Comparison of ENCODE assay signal across 9 mouse cellular contexts in the genomic region with DNA sequence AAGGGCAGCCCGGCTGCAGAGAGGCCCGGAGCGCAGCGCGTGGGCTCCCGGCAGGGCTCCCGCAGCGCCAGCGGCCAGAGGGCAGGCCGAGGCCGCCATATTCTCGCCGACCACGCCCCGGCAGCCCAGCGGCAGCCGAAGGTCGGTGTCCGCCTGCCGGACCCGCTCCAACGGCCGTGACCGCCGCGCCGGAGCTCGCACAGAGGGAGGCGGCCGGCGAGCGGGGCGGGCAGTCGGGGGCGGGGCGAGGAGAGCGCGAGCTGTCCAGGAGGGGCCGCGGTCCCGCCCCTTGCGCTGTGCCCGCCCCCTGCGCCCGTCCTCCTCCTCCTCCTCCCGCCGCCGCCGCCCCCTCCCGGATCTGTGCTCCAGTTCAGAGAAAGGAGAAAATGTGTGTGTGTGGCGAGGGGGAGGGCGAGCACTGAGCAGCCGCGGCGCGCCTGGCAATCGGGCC. TPM values are rescaled to one million over a fixed set of nuclear protein-coding genes. Genes with fewer than 3 reads are reported as not detected.
DNase-seq lines count a peak whose midpoint lies in the region; ATAC-seq lines count a peak whose summit lies in the region.
"Had no signal": no experiment of that assay in that cellular context is flagged by ENCODE, and none has a peak within 500 bp of the region (broad histone marks: within the 10 kb centered on the region; RNA-seq: fewer than 3 reads in every experiment).

No protein-coding gene starts in this region.

- ATAC-seq in embryonic facial prominence, embryonic 14.5 days (ENCODE audit: low read depth): peak; percentile 93
- ATAC-seq in kidney, embryonic 14.5 days (ENCODE audit: low FRiP score, low TSS enrichment): peak; percentile 94
- peak; percentile 63 for ATAC-seq in monocyte, adult 5-6 weeks (replicated peaks; ENCODE audit: insufficient number of reproducible peaks, low FRiP score, low TSS enrichment, poor library complexity, severe bottlenecking)

- H3K4me3 ChIP-seq in embryonic facial prominence, embryonic 14.5 days (ENCODE audit: low read depth, low read length): peak overlapping the region; percentile 91
- peak overlapping the region; percentile 80 for H3K4me3 ChIP-seq in kidney, embryonic 14.5 days (ENCODE audit: low read length)

- H3K4me1 ChIP-seq in embryonic facial prominence, embryonic 14.5 days (ENCODE audit: control insufficient read depth, insufficient read depth, low read length): peaks cover 21% of the 10 kb centered on the region
- peaks cover 30% of the 10 kb centered on the region for H3K4me1 ChIP-seq in kidney, embryonic 14.5 days (ENCODE audit: control insufficient read depth, insufficient read depth, low read length)

- peak overlapping the region; percentile 76 for H3K4me2 ChIP-seq in embryonic facial prominence, embryonic 14.5 days (ENCODE audit: low read depth, low read length)
- peak overlapping the region; percentile 62 for H3K4me2 ChIP-seq in kidney, embryonic 14.5 days (replicated peaks; ENCODE audit: low read depth, low read length)

- peak overlapping the region; percentile 98 for H3K9ac ChIP-seq in embryonic facial prominence, embryonic 14.5 days (ENCODE audit: low read depth, low read length)
- peak overlapping the region; percentile 99 for H3K9ac ChIP-seq in kidney, embryonic 14.5 days (ENCODE audit: low read depth, low read length)

- H3K9me3 ChIP-seq in embryonic facial prominence, embryonic 14.5 days (ENCODE audit: control insufficient read depth, low read length): no peaks in the 10 kb centered on the region
- no peaks in the 10 kb centered on the region for H3K9me3 ChIP-seq in kidney, embryonic 14.5 days (ENCODE audit: control insufficient read depth, low read length)

- H3K27ac ChIP-seq in embryonic facial prominence, embryonic 14.5 days (replicated peaks; ENCODE audit: low read depth, low read length): peak overlapping the region; percentile 97
- peak overlapping the region; percentile 97 for H3K27ac ChIP-seq in kidney, embryonic 14.5 days (ENCODE audit: low read depth, low read length)

- no peaks in the 10 kb centered on the region for H3K27me3 ChIP-seq in embryonic facial prominence, embryonic 14.5 days (replicated peaks; ENCODE audit: control insufficient read depth, insufficient read depth, low read length)
- H3K27me3 ChIP-seq in kidney, embryonic 14.5 days (ENCODE audit: control insufficient read depth, insufficient read depth, low read length): no peaks in the 10 kb centered on the region

- H3K36me3 ChIP-seq in embryonic facial prominence, embryonic 14.5 days (ENCODE audit: control insufficient read depth, insufficient read depth, low read length): no peaks in the 10 kb centered on the region
- no peaks in the 10 kb centered on the region for H3K36me3 ChIP-seq in kidney, embryonic 14.5 days (ENCODE audit: control insufficient read depth, insufficient read depth, low read length)
- H3K36me3 ChIP-seq: G1E had no signal

- 2% methylated on average over 15 of the region's 57 CpGs for whole genome bisulfite sequencing in embryonic facial prominence, embryonic 14.5 days
- 0% methylated on average over 36 of the region's 57 CpGs for WGBS in kidney, embryonic 14.5 days

- DNase-seq in 3134 (ENCODE audit: extremely low read depth, insufficient read length, low spot score): peak; percentile 88
- DNase-seq in adrenal gland, postnatal 4 days (ENCODE audit: low spot score in 2 of 2): peak; percentile 82 to 83
- DNase-seq in embryonic facial prominence, embryonic 14.5 days (ENCODE audit: low spot score): peak; percentile 96
- DNase-seq in heart, adult 9 months (ENCODE audit: low spot score in 2 of 2): peak; percentile 87 to 91
- peak; percentile 91 for DNase-seq in liver
- DNase-seq in spleen, postnatal 36 days (ENCODE audit: low spot score in 2 of 2): peak; percentile 89 to 90

RNA-seq across cellular contexts. Expression of gene Gnaq, which starts 0.3 kb away (rescaled TPM):
- 10 to 100 TPM; 86.3 to 89.9 TPM for total RNA-seq in adrenal gland, postnatal 4 days (2021)
- polyA plus RNA-seq in embryonic facial prominence, embryonic 14.5 days (2014; fragmentation: Nextera tagmentation; extraction: Ambion mirVana): 17.5 and 18.3 TPM in 2 replicates
- polyA plus RNA-seq in kidney, embryonic 14.5 days (2014; fragmentation: Nextera tagmentation; extraction: Ambion mirVana): 18.3 and 26.1 TPM in 2 replicates
- total RNA-seq in monocyte, adult 5-6 weeks (2017): 11.8 to 16.7 TPM (median 14.8 TPM) in 3 replicates
- polyA plus RNA-seq: G1E had no signal

Comparison
In these comparisons a context has a peak if more than half of its experiments do, and no peak if none do; other contexts are left out.
1. Peak in every context shown above with its lines: DNase-seq, ATAC-seq, H3K4me3 ChIP-seq and H3K27ac ChIP-seq.